Mouse (Mus musculus) myocyte (in vitro differentiated cells): ENCODE data around the gene Cep57l1. TPM values are rescaled to one million over a fixed set of nuclear protein-coding genes. Genes with fewer than 3 reads are reported as not detected.
A peak's percentile ranks its signal among the peaks of the same experiment; 100 is the strongest.
"Not testable (repeated sequence)": the region's sequence is repeated elsewhere in the genome, so short reads cannot be mapped to it uniquely, and the experiment has no call there.

Experiments used
- H3K27me3 ChIP-seq: one replicate; pipeline ENCODE4 v1.6.1; 2011; ENCODE audit not compliant: control insufficient read depth, insufficient read depth, insufficient read length
- H3K36me3 ChIP-seq: one replicate; pipeline ENCODE4 v1.6.1; 2011; ENCODE audit not compliant: control insufficient read depth, insufficient read depth
- H3K4me2 ChIP-seq: one replicate; pipeline ENCODE4 v1.6.1; 2011; ENCODE audit warnings: low read depth, control low read depth
- H3K4me3 ChIP-seq: one replicate; pipeline ENCODE4 v1.5.1; 2011; ENCODE audit warnings: mild to moderate bottlenecking, control low read depth, moderate library complexity
- H3K79me2 ChIP-seq: one replicate; pipeline ENCODE4 v1.6.1; 2011; ENCODE audit not compliant: control insufficient read depth, insufficient read depth
- H3ac ChIP-seq: one replicate; pipeline ENCODE4 v1.6.1; 2011; ENCODE audit not compliant: control insufficient read depth, insufficient read length
- CEBPB ChIP-seq: IDR thresholded peaks from 2 replicates; pipeline ENCODE4 v1.6.1; 2011; ENCODE audit warnings: mild to moderate bottlenecking, moderate library complexity; ENCODE audit not compliant: poor library complexity, insufficient read depth, severe bottlenecking
- E2F4 ChIP-seq: IDR thresholded peaks from one replicate; pipeline ENCODE4 v1.6.1; 2011; ENCODE audit warnings: mild to moderate bottlenecking, control low read depth, moderate library complexity; ENCODE audit not compliant: insufficient read depth
- MAX ChIP-seq: IDR thresholded peaks from one replicate; pipeline ENCODE4 v1.6.1; 2011; ENCODE audit warnings: low read depth, mild to moderate bottlenecking, control low read depth
- MYOD1 ChIP-seq, 3 experiments: IDR thresholded peaks; one replicate each; pipeline ENCODE4 v1.6.1; 2011; ENCODE audit warnings: control low read depth in 2 of 3, low read depth in 2 of 3, mild to moderate bottlenecking in 2 of 3, moderate library complexity in 1 of 3; ENCODE audit not compliant: insufficient read length in 2 of 3, control insufficient read depth in 1 of 3
- MYOG ChIP-seq, 3 experiments: IDR thresholded peaks; one replicate each; pipeline ENCODE4 v1.6.1; 2011; ENCODE audit warnings: control low read depth in 2 of 3, low read depth in 2 of 3, mild to moderate bottlenecking in 2 of 3; ENCODE audit not compliant: insufficient read length in 2 of 3, control insufficient read depth in 1 of 3, insufficient read depth in 1 of 3
- POLR2A ChIP-seq: IDR thresholded peaks from one replicate; pipeline ENCODE4 v1.6.1; 2011; ENCODE audit warnings: low read depth, mild to moderate bottlenecking, control low read depth, moderate library complexity; ENCODE audit not compliant: insufficient read length
- POLR2AphosphoS2 ChIP-seq: IDR thresholded peaks from one replicate; pipeline ENCODE4 v1.6.1; 2011; ENCODE audit warnings: low read depth, control low read depth; ENCODE audit not compliant: insufficient read length
- REST ChIP-seq: IDR thresholded peaks from one replicate; pipeline ENCODE4 v1.6.1; 2011; ENCODE audit warnings: mild to moderate bottlenecking, control low read depth, moderate library complexity; ENCODE audit not compliant: insufficient read depth, insufficient read length
- SRF ChIP-seq: IDR thresholded peaks from one replicate; pipeline ENCODE4 v1.6.1; 2011; ENCODE audit warnings: low read depth; ENCODE audit not compliant: control insufficient read depth, insufficient read length
- TCF12 ChIP-seq: IDR thresholded peaks from one replicate; pipeline ENCODE4 v1.6.1; 2011; ENCODE audit warnings: mild to moderate bottlenecking, control low read depth; ENCODE audit not compliant: poor library complexity, insufficient read depth, severe bottlenecking
- TCF3 ChIP-seq: IDR thresholded peaks from one replicate; pipeline ENCODE4 v1.6.1; 2011; ENCODE audit warnings: low read depth, control low read depth; ENCODE audit not compliant: insufficient read length
- USF1 ChIP-seq: IDR thresholded peaks from one replicate; pipeline ENCODE4 v1.6.1; 2011; ENCODE audit warnings: low read depth, mild to moderate bottlenecking, control low read depth, moderate library complexity
- polyA plus RNA-seq: library from polyadenylated mRNA; unstranded; fragments of >200 nt; fragmentation: generic; extraction: Trizol; gene quantifications from one replicate; pipeline ENCODE4 v1.2.1, GENCODE M21; 2012; ENCODE audit warnings: missing spikeins

Gene Cep57l1
- polyA plus RNA-seq, 1 experiment: 3.3 TPM

DNA sequence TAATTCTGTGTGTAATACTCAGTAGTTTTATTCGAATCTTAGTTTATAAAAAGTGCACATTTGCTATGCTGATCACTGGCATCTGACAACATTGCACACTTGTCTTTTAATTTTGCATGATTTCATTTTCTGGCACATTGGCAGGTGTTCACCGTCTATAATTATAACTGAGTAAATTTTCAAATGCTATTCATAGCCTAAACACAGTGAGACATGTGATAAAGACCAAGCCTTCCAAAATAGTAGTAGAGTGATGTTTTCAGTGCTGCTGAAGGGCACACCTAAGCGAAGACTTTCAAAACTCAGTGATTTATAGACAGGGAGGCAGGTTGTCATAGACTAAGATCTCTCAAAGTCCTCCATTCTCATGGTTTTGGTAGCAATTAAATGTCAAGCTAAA is 9.6 kb upstream of the Cep57l1 start:
- no peak overlapping the region for H3K4me2 ChIP-seq

DNA sequence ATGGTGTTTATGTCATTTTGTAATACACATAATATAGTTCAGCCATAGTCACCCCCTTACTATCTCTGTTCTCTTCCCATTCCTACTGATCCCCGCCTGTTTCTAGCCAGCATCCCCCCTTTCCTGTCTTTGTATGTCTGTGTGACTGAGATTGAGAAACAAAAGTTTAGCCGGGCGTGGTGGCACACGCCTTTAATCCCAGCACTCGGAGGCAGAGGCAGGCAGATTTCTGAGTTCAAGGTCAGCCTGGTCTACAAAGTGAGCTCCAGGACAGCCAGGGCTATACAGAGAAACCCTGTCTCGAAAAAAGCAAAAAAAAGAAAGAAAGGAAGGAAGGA is 9.0 kb upstream of the Cep57l1 start:
- not testable (repeated sequence) for H3K27me3 ChIP-seq, H3ac ChIP-seq, H3K36me3 ChIP-seq, H3K4me2 ChIP-seq, H3K4me3 ChIP-seq
- peaks cover 33% of the 10 kb centered on the region for H3K79me2 ChIP-seq

More for the DNA sequence above, 9.6 kb upstream of the Cep57l1 start:
- peak; percentile 3 for TF ChIP-seq USF1
- peak in 1 of 3 experiments; percentile 29 for TF ChIP-seq MYOG (IDR thresholded peaks at IDR 0.05; ENCODE audit: control insufficient read depth in 1 of 3, insufficient read depth in 1 of 3, insufficient read length in 2 of 3, low read depth in 2 of 3)
- no peak for TF ChIP-seq POLR2A
- Histone ChIP-seq H3K27me3 (no peaks in the 10 kb centered on the region), H3K79me2 (peaks cover 37% of the 10 kb centered on the region), H3ac (no peak overlapping the region), H3K36me3 (no peaks in the 10 kb centered on the region), H3K4me3 (no peak overlapping the region)

DNA sequence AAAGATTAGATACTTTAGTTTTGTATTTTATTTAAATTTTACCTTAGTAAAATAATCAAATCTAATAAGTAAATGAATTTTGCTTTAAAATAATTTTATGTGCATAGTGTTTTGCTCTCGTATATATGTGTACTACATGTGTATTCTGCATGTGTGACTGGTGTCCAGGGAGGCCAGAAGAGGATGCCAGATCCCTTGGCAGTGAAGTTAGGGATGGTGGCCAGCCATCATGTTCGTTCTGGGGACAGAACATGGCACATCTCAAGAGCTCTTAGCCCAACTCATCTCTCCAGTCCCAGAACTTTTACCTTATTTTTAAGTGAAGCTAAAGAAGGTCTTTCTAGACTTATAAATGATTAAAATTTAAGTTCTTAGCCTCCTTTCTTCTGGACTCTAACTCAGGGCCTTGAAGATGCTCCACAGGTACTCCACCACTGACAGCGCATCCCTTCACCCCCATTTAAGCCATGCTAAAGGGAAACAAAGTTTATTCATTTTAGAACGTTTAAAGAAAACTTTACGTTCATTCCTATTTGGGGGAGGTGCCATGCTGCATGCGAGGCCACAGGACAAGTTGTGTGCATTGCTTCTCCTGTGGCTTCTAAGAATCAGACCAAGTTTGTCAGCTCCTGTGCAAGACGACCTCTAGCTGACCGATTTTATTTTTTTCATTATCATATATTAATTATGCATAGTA is 8.5 kb upstream of the Cep57l1 start:
- Histone ChIP-seq H3ac (no peak overlapping the region), H3K4me2 (no peak overlapping the region), H3K4me3 (no peak overlapping the region), H3K36me3 (no peaks in the 10 kb centered on the region), H3K79me2 (peaks cover 35% of the 10 kb centered on the region), H3K27me3 (no peaks in the 10 kb centered on the region)
- no peak for TF ChIP-seq E2F4
- no peak for TF ChIP-seq TCF12
- no peak for TF ChIP-seq REST
- TF ChIP-seq POLR2A: no peak
- TF ChIP-seq MYOG (IDR thresholded peaks at IDR 0.05; ENCODE audit: control insufficient read depth in 1 of 3, insufficient read depth in 1 of 3, insufficient read length in 2 of 3, low read depth in 2 of 3): no peak
- TF ChIP-seq POLR2AphosphoS2: no peak

DNA sequence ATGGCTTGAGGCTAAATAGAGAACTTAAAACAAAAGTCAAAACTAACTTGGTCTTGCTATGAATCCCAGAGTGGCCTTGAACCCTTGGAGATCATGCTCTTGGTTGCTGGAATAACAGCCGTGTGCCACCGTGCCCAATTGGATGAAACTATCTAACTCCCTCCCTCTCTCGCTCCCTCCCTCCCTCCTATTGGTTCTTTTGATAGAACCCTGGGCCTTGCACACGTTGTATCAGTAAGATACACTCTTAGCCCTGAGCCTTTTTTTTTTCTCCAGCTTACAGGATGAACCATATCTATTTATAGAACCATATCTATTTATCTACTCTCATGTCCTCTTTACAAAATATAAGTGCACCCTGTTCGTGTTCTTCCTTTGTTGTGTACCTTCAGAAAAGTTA is 6.8 kb upstream of the Cep57l1 start:
- no peak for TF ChIP-seq E2F4
- no peak for TF ChIP-seq TCF12
- TF ChIP-seq MAX: no peak
- TF ChIP-seq TCF3: no peak
- no peak for TF ChIP-seq POLR2A
- TF ChIP-seq MYOD1 (IDR thresholded peaks at IDR 0.05; ENCODE audit: control insufficient read depth in 1 of 3, insufficient read length in 2 of 3, low read depth in 2 of 3): no peak
- no peak for TF ChIP-seq USF1
- no peak for TF ChIP-seq CEBPB
- Histone ChIP-seq H3K27me3 (no peaks in the 10 kb centered on the region), H3K79me2 (peaks cover 50% of the 10 kb centered on the region), H3K4me2 (no peak overlapping the region), H3K36me3 (no peaks in the 10 kb centered on the region), H3K4me3 (no peak overlapping the region), H3ac (no peak overlapping the region)

DNA sequence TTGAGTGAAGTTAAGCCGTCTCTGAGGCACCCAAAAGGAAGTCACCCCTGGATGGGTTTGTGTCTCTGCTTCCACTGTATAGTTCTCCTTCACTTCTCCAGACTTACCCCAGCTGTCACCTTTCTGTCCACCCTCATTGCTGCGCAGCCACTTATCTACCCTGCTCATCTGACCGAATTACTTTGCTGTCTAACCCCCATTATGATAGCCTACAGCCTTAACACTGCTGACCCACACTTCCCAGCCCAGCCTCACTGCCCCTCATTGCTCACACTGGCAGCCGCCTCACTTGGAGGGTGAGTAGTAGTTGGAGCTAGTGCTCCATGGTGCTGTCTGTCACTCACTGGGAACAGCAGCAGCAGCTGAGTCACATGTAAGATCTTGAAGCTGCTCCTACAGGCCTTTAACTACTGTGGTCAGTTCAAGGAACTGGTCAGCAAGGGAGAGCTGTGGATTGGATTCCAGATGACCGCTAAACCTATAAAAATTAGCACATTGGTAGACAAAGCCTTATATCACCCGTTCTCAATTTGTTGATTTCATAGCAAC is 4.7 kb upstream of the Cep57l1 start:
- Histone ChIP-seq H3K4me2 (peak overlapping the region; percentile 68), H3K79me2 (peaks cover 36% of the 10 kb centered on the region), H3K36me3 (no peaks in the 10 kb centered on the region), H3K27me3 (no peaks in the 10 kb centered on the region), H3K4me3 (no peak overlapping the region), H3ac (no peak overlapping the region)
- TF ChIP-seq TCF3 (no peak), MYOD1 (IDR thresholded peaks at IDR 0.05; ENCODE audit: control insufficient read depth in 1 of 3, insufficient read length in 2 of 3, low read depth in 2 of 3) (peak; percentile 67 to 85 (median 80))

DNA sequence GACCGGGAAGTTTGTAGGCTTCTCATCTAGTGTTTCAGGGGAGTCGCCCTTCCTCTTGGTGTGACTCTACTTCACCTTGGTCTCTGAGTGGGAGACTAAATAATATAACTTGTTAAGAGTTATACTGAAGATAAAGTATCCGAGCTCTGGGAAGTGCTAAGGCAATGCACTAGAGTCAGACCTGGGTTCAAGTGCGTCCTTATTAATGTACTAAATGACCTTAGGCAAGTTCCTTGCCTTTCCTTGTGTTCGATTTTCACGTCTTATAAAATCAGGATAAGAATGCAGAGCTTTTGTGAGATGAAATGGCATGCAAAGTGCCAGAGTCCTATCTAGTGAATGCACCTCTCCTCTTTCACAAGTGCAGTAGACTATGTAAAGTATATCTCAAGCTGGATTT is 2.9 kb upstream of the Cep57l1 start:
- H3K4me3 ChIP-seq: peak overlapping the region; percentile 46
- peaks cover 36% of the 10 kb centered on the region for H3K79me2 ChIP-seq
- peak overlapping the region; percentile 68 for H3K4me2 ChIP-seq
- H3K36me3 ChIP-seq: no peaks in the 10 kb centered on the region
- no peak for TF ChIP-seq E2F4
- TF ChIP-seq CEBPB: no peak
- TF ChIP-seq MYOD1 (IDR thresholded peaks at IDR 0.05; ENCODE audit: control insufficient read depth in 1 of 3, insufficient read length in 2 of 3, low read depth in 2 of 3): no peak
- no peak for TF ChIP-seq POLR2AphosphoS2
- TF ChIP-seq TCF12: no peak
- TF ChIP-seq TCF3: no peak
- TF ChIP-seq USF1: no peak
- TF ChIP-seq MYOG (IDR thresholded peaks at IDR 0.05; ENCODE audit: control insufficient read depth in 1 of 3, insufficient read depth in 1 of 3, insufficient read length in 2 of 3, low read depth in 2 of 3): no peak
- no peak for TF ChIP-seq REST
- TF ChIP-seq MAX: no peak
- no peak for TF ChIP-seq POLR2A
- no peak for TF ChIP-seq SRF
- H3ac ChIP-seq: no peak overlapping the region
- no peaks in the 10 kb centered on the region for H3K27me3 ChIP-seq
